Mouse (Mus musculus): ENCODE results near the gene Ttyh3. TPM values are rescaled to one million over a fixed set of nuclear protein-coding genes. Genes with fewer than 3 reads are reported as not detected.
A peak's percentile ranks its signal among the peaks of the same experiment; 100 is the strongest.
"Not testable (repeated sequence)": the region's sequence is repeated elsewhere in the genome, so short reads cannot be mapped to it uniquely, and the experiment has no call there.

Ttyh3 gene
- 1 to 10 TPM; 6.1 to 7.8 TPM for total RNA-seq (2021)
- long read RNA-seq, experiment 1, partial matches to known transcripts, result 0 of 1 reads
- long read RNA-seq, experiment 1, other reads (novel, unspliced or antisense), result 1 of 1 reads
- long read RNA-seq, experiment 2, full-length matches to known transcripts, result 3 of 7 reads
- long read RNA-seq, experiment 2, partial matches to known transcripts, result 2 of 7 reads
- long read RNA-seq, experiment 2, other reads (novel, unspliced or antisense), result 2 of 7 reads

DNA sequence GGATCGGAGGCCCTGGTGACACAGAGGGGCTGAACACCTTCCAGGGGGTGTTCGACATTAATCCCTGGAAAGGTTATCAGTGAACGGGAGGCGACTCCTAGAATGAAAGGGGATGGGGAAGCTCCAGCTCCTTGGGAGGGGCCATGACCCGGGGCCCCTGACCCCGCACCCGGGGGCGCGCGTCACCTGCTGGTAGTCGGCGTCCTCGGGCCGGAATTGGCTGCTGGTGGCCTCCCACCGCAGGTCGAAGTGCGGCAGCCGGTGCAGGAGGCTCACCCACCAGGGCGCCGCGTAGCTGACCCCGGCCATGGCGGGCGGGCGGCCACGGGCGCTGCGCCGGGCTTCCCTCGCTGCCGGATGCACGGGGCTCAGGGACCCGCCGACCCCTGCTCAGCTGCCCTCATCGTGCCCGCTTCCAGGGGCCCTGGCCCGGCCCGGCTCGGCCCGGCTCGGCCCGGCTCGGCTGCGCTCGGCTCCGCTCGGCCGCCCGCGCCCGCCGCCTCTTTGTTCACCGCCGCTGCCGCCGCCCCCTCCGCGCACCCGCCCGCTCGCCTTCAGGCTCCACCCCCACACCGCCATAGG is at the start of gene Ttyh3:
Gene Ttyh3, minus strand, starts transcription at position 513 of the 582 bp plus-strand sequence.
- no peak for DNase-seq

- no peak for DNase-seq
Observed at GRCm38 (mm10) chr5:140695987-140696386, 47.2 kb upstream of the Ttyh3 start.

DNA sequence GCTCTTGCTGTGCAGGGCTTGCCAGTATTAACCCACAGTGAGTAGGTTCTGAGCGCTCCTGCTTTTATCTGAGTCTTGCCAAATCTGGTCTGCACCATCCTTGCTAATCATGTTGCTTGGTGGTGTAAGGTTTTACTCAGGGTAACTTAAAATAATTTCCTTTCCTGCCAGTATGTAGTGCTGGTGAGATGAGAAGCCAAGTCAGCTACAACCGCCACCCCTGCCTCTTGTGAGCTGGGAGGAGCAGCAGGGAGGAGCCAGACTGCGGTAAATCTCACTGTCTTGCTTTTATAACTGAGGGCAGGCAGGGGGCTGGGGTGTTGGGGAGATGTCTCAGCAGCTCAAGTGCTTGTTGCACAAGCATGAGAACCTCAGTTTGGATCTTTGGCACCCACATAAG is 39.6 kb upstream of the Ttyh3 start:
- no peak for DNase-seq

- no peak for DNase-seq
Observed at GRCm38 (mm10) chr5:140684343-140685148, 35.7 kb upstream of the Ttyh3 start.

GRCm38 (mm10) chr5:140682113-140682512 is 33.3 kb upstream of the Ttyh3 start:
- no peak for DNase-seq

- no peak for DNase-seq
Observed at GRCm38 (mm10) chr5:140680950-140681349, 32.1 kb upstream of the Ttyh3 start.

DNA sequence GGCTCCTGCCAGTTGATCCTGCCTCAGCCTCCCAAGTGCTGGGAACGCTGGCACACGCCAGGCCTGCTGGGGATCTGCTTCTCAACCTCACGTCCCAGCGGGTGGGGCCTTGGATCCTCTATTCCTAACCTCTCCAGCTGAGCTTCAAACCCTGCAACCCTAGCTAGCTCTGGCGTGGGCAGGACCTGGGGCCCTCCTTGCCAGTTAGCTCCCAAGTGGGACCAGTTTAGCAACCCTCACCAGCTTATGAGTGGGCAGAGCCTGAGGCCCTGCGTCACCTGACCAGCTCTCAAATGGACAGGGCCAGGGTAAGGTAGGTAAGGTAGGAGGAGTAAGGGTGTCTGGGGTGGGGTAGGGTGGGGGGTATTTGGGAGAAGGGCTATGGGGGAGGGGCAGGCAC is 31.2 kb upstream of the Ttyh3 start:
- no peak for DNase-seq

GRCm38 (mm10) chr5:140677137-140677536 is 28.3 kb upstream of the Ttyh3 start:
- no peak for DNase-seq

DNA sequence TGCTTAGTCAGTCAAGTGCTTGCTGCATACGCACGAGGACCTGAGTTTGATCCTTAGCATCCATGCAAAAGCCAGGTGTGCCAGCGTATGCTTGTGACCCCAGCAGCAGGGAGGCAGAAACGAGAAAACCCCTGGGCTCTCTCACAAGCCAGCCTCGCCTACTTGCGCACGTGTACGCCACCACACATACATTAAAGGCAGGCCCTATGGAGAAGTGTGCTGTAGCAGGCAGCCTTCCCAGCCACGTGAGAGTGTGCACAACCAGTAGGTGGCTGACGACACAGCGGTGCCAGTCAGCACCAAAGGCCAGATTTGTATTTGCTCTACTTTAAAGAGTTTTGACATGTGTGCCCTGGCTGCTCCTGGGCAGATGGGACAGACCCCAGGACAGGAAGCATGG is 26.8 kb upstream of the Ttyh3 start:
- DNase-seq, result no peak

- DNase-seq, result no peak
Observed at GRCm38 (mm10) chr5:140675079-140675478, 26.2 kb upstream of the Ttyh3 start.

GRCm38 (mm10) chr5:140674036-140674435 is 25.2 kb upstream of the Ttyh3 start:
- DNase-seq, result no peak

- not testable (repeated sequence) for DNase-seq
Observed at GRCm38 (mm10) chr5:140672603-140673002, 23.8 kb upstream of the Ttyh3 start.

GRCm38 (mm10) chr5:140672115-140672514 is 23.3 kb upstream of the Ttyh3 start:
- DNase-seq, result no peak

DNA sequence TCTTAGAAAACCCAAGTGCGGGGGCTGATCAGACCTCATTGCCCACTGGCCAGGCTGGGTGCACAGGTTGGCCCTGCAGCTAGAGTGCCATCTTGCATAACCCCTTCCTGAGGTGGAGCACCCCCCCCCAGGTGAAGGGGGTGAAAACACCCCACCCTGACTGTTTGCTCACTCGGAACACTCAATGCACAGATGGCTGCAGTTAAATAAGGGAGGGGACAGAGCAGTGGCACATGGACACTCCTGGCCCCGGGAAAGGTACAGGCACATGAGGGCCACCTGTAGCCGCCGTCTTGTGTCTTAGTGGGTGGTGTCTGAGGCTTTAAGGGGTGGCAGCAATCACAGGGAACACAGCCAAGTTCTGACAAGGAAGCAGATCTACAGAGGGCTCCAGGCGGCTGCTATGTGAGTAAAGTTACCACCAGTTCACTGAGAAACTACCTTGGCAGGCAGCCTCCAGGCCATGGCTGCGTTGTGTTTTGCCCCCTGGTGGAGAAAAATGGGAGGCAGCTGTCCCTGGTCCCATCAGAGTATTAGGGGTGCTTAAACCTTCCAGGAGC is 14.9 kb upstream of the Ttyh3 start:
- DNase-seq, result peak; percentile 42

DNA sequence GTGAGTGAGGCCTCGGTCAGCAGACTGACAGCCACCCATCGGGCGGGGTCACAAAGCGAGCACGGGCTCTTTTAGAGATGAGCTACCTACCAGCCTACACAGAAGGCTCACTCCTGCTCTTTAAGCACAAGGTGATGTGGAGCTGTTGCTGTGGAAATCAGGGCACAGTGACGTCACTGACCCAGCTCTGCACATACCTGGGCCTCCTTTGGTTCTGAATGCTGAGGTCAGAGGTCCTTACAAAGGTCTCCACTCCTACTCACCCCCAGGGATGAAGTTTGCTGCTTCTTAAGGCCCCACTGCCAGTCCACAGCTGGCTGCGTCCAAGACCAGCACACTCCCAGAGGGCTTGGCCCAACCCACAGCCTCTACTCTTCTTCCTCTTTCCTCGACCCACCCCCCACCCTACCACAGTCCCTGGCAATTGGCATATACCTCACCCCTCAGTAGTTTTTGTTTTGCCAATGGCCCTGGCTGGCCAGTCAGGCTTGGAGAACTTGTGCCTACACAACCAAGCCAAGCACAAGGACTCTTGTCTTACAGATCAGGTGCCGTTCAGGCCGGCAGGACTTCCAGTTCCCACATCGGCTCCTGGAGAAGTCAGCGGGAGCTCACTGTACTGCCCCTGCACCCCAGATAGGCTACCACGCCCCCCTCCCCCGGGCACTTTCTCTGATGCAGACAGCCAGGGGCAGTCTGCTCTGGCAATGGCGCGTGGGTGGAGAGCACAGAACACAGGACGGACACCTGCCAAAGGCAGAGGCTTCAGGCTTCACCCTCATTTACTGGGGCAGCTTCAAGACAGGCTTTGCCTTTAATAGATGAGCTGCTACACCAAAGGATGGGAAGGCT is 14.1 kb upstream of the Ttyh3 start:
- DNase-seq, result no peak

DNA sequence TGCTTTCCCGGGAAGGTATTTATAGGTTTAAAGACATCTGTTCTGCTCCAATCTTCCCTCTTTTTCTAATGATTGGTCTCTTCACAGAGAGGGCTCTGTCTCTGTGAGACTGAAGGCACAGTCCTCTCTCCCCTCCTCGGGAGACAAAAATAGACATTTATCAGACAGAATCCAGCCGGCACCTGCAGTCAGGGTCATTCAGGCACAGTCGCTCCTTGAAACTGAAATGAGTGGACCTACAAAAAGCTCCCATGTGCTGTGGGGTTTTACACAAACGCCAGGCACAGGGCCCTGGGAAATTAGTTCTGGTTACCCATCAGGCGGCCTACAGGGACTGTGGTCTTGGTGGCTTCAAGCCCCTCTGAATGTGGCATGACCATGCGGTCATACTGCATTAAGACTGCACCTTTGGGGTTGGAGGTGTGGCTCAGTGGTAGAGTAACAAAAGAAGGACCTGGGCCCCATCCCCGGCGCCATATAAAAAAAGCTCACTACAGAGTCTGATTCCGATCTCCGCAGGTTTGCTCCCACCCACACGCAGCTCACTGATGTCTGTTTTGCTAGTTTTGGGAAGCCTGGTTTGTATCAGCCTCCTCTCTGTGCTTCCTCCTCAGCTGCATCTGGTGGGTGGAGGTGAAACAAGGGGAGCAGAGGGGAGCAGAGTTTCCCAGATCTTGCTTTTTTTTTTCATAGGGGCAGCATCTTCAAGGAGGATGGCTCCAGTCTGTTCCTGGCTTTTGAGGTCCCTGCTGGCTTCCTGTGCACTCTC is 13.2 kb upstream of the Ttyh3 start:
- no peak for DNase-seq

GRCm38 (mm10) chr5:140661427-140661826 is 12.6 kb upstream of the Ttyh3 start:
- no peak for DNase-seq

GRCm38 (mm10) chr5:140660398-140660797 is 11.6 kb upstream of the Ttyh3 start:
- no peak for DNase-seq

GRCm38 (mm10) chr5:140659607-140660272 is 10.9 kb upstream of the Ttyh3 start:
- DNase-seq, result no peak

DNA sequence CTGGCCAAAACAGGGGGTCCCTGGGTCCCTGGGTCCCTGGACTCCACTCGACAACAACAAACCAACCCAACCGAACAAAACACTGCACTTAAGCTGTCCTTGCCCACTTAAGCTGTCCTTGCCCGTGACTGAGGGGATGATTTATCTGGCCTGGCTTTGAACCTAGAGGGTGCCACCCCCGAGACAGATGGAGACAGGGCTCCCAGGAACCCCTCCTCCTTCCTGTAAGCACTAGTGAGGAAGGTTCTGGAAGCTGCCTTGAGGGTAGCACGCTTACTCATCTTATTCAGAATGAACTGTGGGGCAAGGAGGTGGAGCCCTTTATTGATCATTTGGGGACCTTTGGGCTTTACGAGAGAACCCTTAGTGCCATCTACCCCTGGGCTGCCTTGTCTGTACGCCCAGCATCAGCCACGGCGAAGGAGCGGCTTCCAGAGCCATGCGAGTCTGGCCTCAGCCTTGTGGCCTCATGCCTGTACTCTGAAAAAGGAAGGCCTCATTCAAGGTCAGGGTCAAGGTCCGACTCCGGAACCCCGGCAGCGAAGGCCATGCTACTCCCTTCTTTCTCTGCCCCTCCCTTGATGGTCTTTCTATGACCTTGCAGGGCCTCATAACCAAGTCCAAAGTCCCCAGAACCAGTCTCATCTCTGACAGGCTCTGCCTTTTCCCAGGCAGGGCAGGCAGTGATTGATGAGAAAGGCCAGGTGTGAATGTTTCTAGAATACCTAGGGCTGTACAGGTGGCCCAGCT is 5.4 kb upstream of the Ttyh3 start:
- DNase-seq, result no peak

All from gastrocnemius, postnatal 25 days (tissue).